Mouse (Mus musculus): ENCODE measurements around the gene Tbrg1. TPM values are rescaled to one million over a fixed set of nuclear protein-coding genes. Genes with fewer than 3 reads are reported as not detected.

Gene Tbrg1
- polyA plus RNA-seq, 1 experiment from 2014 or later, result 129 TPM

DNA sequence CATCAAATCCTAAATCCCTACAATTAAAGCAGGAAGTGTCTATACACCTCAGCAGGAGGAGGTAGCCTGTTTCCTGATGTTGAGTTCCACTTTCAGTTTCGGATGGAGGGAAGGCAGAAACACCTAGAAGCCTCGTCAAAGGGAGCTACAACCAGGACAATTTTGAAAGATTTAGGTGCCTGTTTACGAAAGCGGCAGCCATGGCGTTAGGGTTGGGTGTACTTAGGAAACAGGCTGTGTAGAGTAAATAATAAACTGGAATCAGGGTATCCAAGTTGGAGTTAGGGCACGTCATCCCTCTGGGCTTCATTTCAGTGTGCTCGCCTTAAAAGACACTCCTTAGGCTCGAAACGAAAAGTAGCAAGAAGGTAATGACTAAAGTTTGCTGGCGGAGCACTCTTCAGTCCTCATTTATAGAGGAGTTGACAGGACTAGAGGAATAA is 652 bp downstream of the Tbrg1 start:
- Histone ChIP-seq H3K4me3 (peak overlapping the region; percentile 80), H3K9ac (peak overlapping the region; percentile 75), H3K4me2 (replicated peaks) (peak overlapping the region; percentile 83), H3K27ac (peak overlapping the region; percentile 76; the same call in 1 of the 2 replicates), H3K4me1 (peaks cover 19% of the 10 kb centered on the region), H3K27me3 (no peaks in the 10 kb centered on the region), H3K9me3 (replicated peaks) (no peaks in the 10 kb centered on the region), H3K36me3 (peaks cover 26% of the 10 kb centered on the region)
- no peak; the same call in 1 of the 2 replicates for ATAC-seq (ENCODE audit: low FRiP score)
- 3% methylated on average over 10 of the region's 10 CpGs for WGBS

DNA sequence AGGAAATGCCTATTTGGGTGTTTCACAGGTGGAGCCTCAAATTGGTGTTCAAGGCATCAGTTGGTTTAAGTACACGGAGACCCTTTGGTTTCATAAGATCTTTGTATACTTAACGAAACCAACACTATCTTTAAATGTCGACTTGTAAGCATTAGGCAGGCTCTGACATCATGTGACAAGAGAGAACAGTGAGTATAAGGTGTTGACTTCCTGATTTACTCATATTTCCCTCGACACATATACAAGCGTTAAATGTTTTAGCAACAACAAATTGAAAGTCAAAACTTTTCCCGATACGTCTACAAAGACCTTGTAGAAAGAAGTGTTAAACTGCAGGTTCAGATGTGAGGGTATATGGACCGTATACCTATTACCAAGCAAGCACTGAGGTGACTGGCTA is 1.2 kb downstream of the Tbrg1 start:
- H3K4me3 ChIP-seq, result peak overlapping the region; percentile 80
- 71% methylated on average over 8 of the region's 8 CpGs for WGBS

DNA sequence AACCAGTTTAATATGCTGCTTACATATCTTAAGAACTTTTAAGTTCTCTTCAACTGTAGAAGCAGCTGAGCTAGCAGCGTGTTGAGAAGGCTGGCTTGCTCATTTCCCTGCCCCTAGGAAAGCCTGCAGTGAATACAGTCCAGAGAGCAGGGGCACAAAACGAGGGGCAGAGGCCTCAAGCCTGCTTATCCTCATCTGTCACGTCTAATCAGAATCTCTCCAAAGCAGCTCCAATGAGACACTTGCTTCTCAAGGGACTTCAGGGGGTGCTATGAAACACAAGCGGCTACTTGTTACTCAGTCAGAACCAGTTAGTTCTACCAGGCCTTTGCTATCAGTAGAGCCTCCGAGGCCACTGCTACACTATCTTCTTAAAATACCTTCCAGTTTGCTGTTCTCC is 3.3 kb downstream of the Tbrg1 start:
- no peak overlapping the region for H3K9ac ChIP-seq
- H3K4me3 ChIP-seq, result no peak overlapping the region
- peaks cover 51% of the 10 kb centered on the region for H3K36me3 ChIP-seq
- no peak overlapping the region for H3K4me2 ChIP-seq (replicated peaks)
- 91% methylated on average over 5 of the region's 5 CpGs for WGBS
- H3K27me3 ChIP-seq, result no peaks in the 10 kb centered on the region
- peaks cover 19% of the 10 kb centered on the region for H3K4me1 ChIP-seq
- no peaks in the 10 kb centered on the region for H3K9me3 ChIP-seq (replicated peaks)
- no peak overlapping the region for H3K27ac ChIP-seq
- no peak for ATAC-seq (ENCODE audit: low FRiP score)

More for the DNA sequence above, 1.2 kb downstream of the Tbrg1 start:
- peaks cover 19% of the 10 kb centered on the region for H3K4me1 ChIP-seq
- no peak overlapping the region for H3K27ac ChIP-seq
- no peak for ATAC-seq (ENCODE audit: low FRiP score)
- H3K27me3 ChIP-seq, result no peaks in the 10 kb centered on the region
- no peak overlapping the region for H3K9ac ChIP-seq
- no peaks in the 10 kb centered on the region for H3K9me3 ChIP-seq (replicated peaks)
- H3K4me2 ChIP-seq (replicated peaks), result peak overlapping the region; percentile 83
- peaks cover 31% of the 10 kb centered on the region for H3K36me3 ChIP-seq

DNA sequence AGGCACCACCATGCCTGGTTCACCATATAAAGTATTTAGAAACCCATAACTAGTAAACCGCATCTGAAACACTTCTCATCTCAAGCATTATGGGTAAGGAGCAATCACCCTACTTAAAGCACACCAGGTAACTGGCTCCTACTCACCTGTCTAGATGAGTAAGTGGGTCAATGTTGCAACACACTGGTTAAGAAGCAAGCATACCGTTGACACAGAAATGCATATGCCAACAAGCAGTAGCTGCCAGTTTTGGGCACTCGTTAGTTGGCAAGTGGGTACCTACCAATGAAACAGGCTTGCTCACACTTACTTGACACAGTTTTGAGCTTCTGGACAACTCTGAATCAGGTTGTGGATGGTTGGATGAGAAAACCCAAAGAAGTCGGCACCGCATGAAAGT is 6.5 kb downstream of the Tbrg1 start:
- no peak overlapping the region for H3K9ac ChIP-seq
- no peaks in the 10 kb centered on the region for H3K9me3 ChIP-seq (replicated peaks)
- H3K4me1 ChIP-seq, result peaks cover 6% of the 10 kb centered on the region; the same call in 1 of the 2 replicates
- H3K4me2 ChIP-seq (replicated peaks), result no peak overlapping the region
- no peak for ATAC-seq (ENCODE audit: low FRiP score)
- WGBS, result 94% methylated on average over 5 of the region's 5 CpGs
- H3K27me3 ChIP-seq, result no peaks in the 10 kb centered on the region
- no peak overlapping the region for H3K27ac ChIP-seq
- no peak overlapping the region for H3K4me3 ChIP-seq
- peaks cover 66% of the 10 kb centered on the region for H3K36me3 ChIP-seq

DNA sequence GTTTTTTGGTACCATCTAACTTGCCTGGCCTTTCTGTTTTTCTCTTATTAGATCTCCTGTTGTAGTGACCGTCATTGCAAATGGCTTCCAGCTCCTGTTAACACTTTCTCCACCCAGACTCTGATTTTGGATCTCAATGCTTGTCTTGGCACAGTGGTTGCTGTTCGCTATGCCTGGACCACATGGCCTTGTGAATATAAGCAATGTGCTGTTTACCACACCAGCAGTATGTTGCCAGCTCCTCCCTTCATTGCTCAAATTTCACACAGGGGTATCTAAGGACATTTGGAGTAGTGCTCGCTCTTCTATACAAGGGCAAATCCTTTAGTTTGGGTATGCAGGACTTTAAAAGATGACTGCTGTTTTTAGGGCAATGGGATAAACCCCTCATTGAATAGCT is 10.9 kb downstream of the Tbrg1 start:
- Histone ChIP-seq H3K27ac (no peak overlapping the region), H3K4me3 (no peak overlapping the region), H3K9ac (no peak overlapping the region), H3K36me3 (peaks cover 38% of the 10 kb centered on the region), H3K9me3 (replicated peaks) (no peaks in the 10 kb centered on the region), H3K4me1 (no peaks in the 10 kb centered on the region), H3K27me3 (no peaks in the 10 kb centered on the region), H3K4me2 (replicated peaks) (no peak overlapping the region)
- ATAC-seq (ENCODE audit: low FRiP score), result no peak
- WGBS, result 89% methylated on average over 3 of the region's 3 CpGs

DNA sequence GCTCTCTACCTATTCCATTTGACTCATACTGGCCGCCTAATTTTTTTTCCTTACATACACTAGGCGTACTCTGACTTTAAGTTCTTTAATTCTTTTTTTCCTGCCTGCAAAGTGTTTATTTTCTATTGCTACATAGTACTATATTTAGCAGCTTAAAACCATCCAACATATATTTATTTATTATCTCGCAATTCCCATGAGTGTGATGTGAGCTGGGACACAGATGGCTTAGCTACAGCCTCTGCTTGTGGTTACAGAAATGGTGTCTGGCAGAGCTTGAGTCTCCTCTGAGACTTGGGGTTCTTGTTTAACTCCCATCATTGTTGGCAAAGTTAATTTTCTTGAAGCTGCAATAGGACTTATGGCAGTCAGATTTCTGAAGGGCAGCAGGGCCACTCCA is 18.4 kb downstream of the Tbrg1 start:
- Histone ChIP-seq H3K4me1 (no peaks in the 10 kb centered on the region), H3K9ac (no peak overlapping the region), H3K9me3 (replicated peaks) (no peaks in the 10 kb centered on the region), H3K4me3 (no peak overlapping the region), H3K36me3 (no peaks in the 10 kb centered on the region), H3K4me2 (replicated peaks) (no peak overlapping the region), H3K27me3 (no peaks in the 10 kb centered on the region), H3K27ac (no peak overlapping the region)
- 92% methylated on average over 3 of the region's 3 CpGs for WGBS
- ATAC-seq (ENCODE audit: low FRiP score), result no peak

DNA sequence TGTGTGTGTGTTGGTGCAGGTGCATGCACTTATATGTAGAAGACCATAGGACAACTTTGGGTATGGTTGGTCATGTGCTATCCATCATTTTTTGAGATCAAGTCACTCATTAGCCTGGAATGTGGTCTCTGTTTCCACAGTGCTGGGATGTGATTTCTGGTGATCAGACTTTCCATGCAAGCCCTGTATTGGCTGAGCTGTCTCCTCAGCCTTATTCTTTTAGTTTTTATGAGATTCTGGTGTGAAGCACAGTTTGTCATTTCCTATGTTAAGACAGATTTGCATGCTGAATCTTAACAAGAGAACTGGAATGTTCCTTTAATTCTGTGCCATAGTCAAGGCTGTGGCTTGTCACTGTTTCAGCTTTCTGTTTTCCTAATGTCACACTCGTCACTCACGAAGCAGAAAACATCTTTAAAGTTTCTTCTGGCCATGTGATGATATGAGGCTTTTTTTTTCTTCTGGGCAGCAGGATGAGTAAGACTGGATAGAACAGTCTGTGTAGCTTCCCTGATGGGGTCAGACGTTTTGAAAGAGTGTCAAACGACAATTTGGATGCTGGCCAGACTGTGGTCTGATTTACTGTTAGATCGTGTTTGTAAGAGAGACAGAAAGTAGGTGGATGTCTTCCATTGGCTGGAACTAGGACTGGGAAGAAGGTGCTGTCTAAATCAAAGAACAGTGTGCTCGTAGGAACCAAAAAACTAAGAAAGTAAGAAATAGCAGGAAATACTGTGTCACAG is 20.1 kb downstream of the Tbrg1 start:
- no peak overlapping the region for H3K4me2 ChIP-seq (replicated peaks)
- H3K27me3 ChIP-seq, result no peaks in the 10 kb centered on the region
- H3K9me3 ChIP-seq (replicated peaks), result no peaks in the 10 kb centered on the region
- no peak overlapping the region for H3K4me3 ChIP-seq
- 66% methylated on average over 6 of the region's 6 CpGs for WGBS
- no peaks in the 10 kb centered on the region for H3K36me3 ChIP-seq
- no peak overlapping the region for H3K9ac ChIP-seq
- ATAC-seq (ENCODE audit: low FRiP score), result no peak
- H3K4me1 ChIP-seq, result no peaks in the 10 kb centered on the region
- no peak overlapping the region for H3K27ac ChIP-seq

DNA sequence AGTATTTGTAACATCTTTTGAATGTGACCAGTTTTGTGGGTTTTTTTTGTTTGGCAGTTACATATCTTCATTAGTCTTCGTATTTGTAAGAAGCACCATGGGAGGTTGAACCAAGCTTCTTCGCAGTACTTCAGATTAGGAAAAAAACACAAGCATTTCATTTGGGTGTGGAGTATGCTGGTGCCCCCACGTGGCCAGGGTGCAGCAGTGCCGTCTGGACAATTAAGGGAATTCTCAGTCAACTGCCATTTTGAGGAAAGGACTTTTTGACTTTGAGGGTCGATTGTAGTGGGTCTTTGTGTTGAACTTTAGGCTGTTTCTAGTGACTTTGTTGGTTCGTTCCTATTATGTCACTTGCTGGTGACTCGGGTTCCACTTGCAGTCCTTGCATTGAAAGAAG is 20.8 kb downstream of the Tbrg1 start:
- H3K4me2 ChIP-seq (replicated peaks), result no peak overlapping the region
- H3K4me1 ChIP-seq, result no peaks in the 10 kb centered on the region
- H3K36me3 ChIP-seq, result no peaks in the 10 kb centered on the region
- H3K27me3 ChIP-seq, result no peaks in the 10 kb centered on the region
- 18% methylated on average over 7 of the region's 7 CpGs for WGBS
- H3K27ac ChIP-seq, result no peak overlapping the region
- no peak overlapping the region for H3K4me3 ChIP-seq
- no peak overlapping the region for H3K9ac ChIP-seq
- no peak for ATAC-seq (ENCODE audit: low FRiP score)
- no peaks in the 10 kb centered on the region for H3K9me3 ChIP-seq (replicated peaks)

DNA sequence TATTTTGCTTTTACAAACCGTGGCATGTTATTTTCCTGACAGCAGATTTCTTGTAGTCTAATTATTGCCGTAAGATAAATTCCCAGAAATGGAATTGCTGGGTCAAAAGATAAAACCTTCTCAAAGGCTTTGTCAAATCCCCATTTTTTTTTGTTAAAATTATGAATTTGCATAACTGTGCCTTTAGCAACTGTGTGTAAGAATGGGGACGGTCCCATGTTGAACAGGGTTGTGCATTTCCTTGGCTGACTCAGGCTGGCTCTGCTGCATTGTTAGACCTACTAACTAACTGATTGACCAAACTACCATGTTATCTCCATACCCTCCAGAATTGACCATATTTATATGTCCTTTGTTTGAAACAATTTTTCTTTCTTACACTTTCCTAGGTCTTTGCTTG is 22.8 kb downstream of the Tbrg1 start:
- H3K36me3 ChIP-seq, result no peaks in the 10 kb centered on the region
- no peak for ATAC-seq (ENCODE audit: low FRiP score)
- no peaks in the 10 kb centered on the region for H3K9me3 ChIP-seq (replicated peaks)
- H3K4me3 ChIP-seq, result no peak overlapping the region
- H3K27ac ChIP-seq, result no peak overlapping the region
- 91% methylated on average over 3 of the region's 3 CpGs for WGBS
- no peaks in the 10 kb centered on the region for H3K4me1 ChIP-seq
- H3K27me3 ChIP-seq, result no peaks in the 10 kb centered on the region
- no peak overlapping the region for H3K4me2 ChIP-seq (replicated peaks)
- no peak overlapping the region for H3K9ac ChIP-seq

DNA sequence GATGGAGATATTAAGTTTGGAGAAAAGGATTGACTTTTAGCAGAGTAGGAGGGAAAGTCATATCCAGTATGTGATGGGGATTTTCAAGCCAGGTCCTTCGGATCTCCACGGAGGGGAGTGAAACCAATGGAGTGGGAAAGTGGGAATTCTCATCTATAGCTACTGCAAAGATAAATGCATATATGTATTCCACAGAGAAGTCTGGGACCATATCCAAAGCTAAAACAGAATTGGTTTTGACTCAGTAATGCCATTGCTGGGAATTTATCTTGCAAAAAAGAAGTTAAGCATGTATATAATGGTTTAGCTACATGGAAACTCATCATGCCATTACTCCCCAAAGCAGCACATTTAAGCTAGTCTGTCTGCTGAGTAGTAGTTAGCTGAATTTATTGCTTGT is 24.8 kb downstream of the Tbrg1 start:
- H3K36me3 ChIP-seq, result no peaks in the 10 kb centered on the region
- no peaks in the 10 kb centered on the region for H3K9me3 ChIP-seq (replicated peaks)
- 0 out of 2 replicates have a peak, but pooled peaks cover 3% of the 10 kb centered on the region for H3K4me1 ChIP-seq
- H3K4me2 ChIP-seq (replicated peaks), result no peak overlapping the region
- 72% methylated on average over 2 of the region's 2 CpGs for WGBS
- no peaks in the 10 kb centered on the region for H3K27me3 ChIP-seq
- no peak overlapping the region for H3K4me3 ChIP-seq
- ATAC-seq (ENCODE audit: low FRiP score), result no peak
- no peak overlapping the region for H3K27ac ChIP-seq
- H3K9ac ChIP-seq, result no peak overlapping the region

DNA sequence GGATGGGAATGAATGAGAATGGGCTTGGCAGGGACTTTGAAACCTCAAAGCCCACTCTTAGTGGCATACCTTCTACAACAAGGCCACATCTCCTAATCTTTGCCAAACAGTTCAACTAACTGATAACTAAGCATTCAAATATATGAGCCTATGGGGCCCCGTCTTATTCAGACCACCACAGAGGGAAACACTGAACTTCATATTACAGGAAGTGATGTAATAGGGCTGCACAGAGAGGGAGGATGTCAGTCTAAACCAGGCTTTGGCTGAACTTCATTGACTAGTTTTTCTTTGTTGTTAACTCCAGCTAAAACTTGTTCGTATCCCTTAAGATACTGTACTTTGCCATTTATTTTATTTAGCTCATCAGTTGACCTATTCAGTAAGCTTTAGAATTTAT is 27.2 kb downstream of the Tbrg1 start:
- no peak overlapping the region for H3K9ac ChIP-seq
- H3K4me2 ChIP-seq (replicated peaks), result no peak overlapping the region
- no peak overlapping the region for H3K4me3 ChIP-seq
- WGBS, result 89% methylated on average over 2 of the region's 2 CpGs
- no peaks in the 10 kb centered on the region for H3K9me3 ChIP-seq (replicated peaks)
- no peaks in the 10 kb centered on the region for H3K36me3 ChIP-seq
- ATAC-seq (ENCODE audit: low FRiP score), result no peak
- H3K27me3 ChIP-seq, result no peaks in the 10 kb centered on the region
- no peak overlapping the region for H3K27ac ChIP-seq
- peaks cover 21% of the 10 kb centered on the region for H3K4me1 ChIP-seq

DNA sequence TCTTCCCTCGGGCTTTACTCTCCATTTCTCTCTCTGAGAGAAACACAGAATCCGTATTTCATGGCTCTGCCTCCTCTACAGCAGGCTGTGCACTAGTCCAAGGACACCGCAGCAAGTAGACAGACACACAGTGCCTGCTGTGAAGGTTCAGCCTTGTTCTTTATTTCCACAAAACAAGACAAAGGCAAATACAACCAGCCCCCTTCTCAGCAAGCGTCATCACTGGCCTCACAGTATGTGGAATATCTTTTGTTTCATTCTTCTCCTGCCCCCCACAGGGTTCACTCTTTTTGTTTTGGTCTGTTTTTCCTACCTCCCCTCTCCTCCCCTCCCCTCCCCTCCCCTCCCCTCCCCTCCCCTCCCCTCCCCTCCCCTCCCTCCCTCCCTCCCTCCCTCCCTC is 28.5 kb downstream of the Tbrg1 start:
- Histone ChIP-seq H3K4me1 (peaks cover 25% of the 10 kb centered on the region), H3K9ac (no peak overlapping the region), H3K36me3 (no peaks in the 10 kb centered on the region), H3K9me3 (replicated peaks) (no peaks in the 10 kb centered on the region), H3K27me3 (no peaks in the 10 kb centered on the region), H3K4me3 (no peak overlapping the region), H3K4me2 (replicated peaks) (no peak overlapping the region), H3K27ac (no peak overlapping the region)
- ATAC-seq (ENCODE audit: low FRiP score), result no peak
- whole genome bisulfite sequencing, result 33% methylated on average over 4 of the region's 4 CpGs

DNA sequence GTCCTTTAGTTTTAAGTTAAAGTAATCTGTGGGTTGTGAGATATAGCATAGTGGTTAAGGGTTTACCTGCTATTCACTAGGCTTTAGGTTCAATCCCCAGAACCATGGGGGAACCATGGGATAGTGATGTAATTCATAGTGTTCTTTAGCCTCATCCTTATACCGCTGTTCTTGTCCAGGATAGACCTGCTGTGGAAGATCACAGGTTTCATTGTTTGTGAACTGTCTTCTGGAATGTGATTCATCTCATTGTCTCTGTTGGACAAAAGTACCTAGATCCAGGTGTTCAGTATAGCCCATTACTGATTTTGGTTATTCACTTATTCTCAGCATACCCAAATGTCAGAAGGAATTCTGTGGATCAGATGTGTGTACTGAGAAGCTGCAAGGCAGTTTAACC is 29.8 kb downstream of the Tbrg1 start:
- 92% methylated on average over 1 of the region's 1 CpGs for WGBS
- H3K4me2 ChIP-seq (replicated peaks), result no peak overlapping the region
- no peaks in the 10 kb centered on the region for H3K9me3 ChIP-seq (replicated peaks)
- no peaks in the 10 kb centered on the region for H3K36me3 ChIP-seq
- H3K9ac ChIP-seq, result no peak overlapping the region
- no peak for ATAC-seq (ENCODE audit: low FRiP score)
- H3K27me3 ChIP-seq, result no peaks in the 10 kb centered on the region
- H3K27ac ChIP-seq, result peak overlapping the region; percentile 44; the same call in 1 of the 2 replicates
- no peak overlapping the region for H3K4me3 ChIP-seq
- peaks cover 25% of the 10 kb centered on the region for H3K4me1 ChIP-seq
